Mouse (Mus musculus) thymus, adult 2 months (tissue): ENCODE measurements around the gene Btnl2.

Experiments
- CTCF ChIP-seq: fragments of 200-500 bp; IDR thresholded peaks from 2 replicates; pipeline ENCODE4 v1.5.1; 2012; ENCODE audit warnings: mild to moderate bottlenecking, control low read depth, low read length, moderate library complexity, borderline replicate concordance; ENCODE audit not compliant: control insufficient read depth, poor library complexity, insufficient read depth; ENCODE audit errors: extremely low read depth
- POLR2A ChIP-seq: fragments of 200-500 bp; IDR thresholded peaks from 2 replicates; pipeline ENCODE4 v1.6.1; 2012; ENCODE audit warnings: mild to moderate bottlenecking, low read length, control low read depth, moderate library complexity; ENCODE audit not compliant: control insufficient read depth, poor library complexity, insufficient read depth; ENCODE audit errors: extremely low read depth

GRCm38 (mm10) chr17:34398711-34399393, 44.2 kb downstream of the Btnl2 start, which contains the start of gene BC051142:
- no peak for TF ChIP-seq CTCF
- TF ChIP-seq POLR2A: no peak
